Mouse (Mus musculus): ENCODE data around the gene Atf3. TPM values are rescaled to one million over a fixed set of nuclear protein-coding genes. Genes with fewer than 3 reads are reported as not detected.

Atf3 gene
- polyA plus RNA-seq, 1 experiment from 2014 or later: 14.3 TPM

DNA sequence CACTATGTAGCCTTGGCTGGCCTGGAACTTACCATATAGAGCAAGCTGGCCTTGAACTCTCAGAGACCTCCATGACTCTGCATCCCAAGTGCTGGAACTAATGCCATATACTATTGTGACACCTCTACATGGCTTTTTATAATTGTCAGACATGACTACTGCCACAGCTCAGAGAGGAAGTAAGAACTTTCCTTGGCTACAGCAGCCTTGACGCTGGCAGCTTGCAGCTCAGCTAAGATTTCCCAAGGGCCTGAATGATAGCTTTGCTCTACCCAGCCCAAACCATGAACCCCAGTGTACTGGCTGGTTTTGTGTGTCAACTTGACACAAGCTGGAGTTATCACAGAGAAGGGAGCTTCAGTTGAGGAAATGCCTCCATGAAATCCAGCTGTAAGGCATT is 35.8 kb upstream of the Atf3 start:
- Histone ChIP-seq H3K9ac (no peak overlapping the region), H3K27me3 (no peaks in the 10 kb centered on the region), H3K9me3 (replicated peaks) (no peaks in the 10 kb centered on the region), H3K4me1 (replicated peaks) (peaks cover 18% of the 10 kb centered on the region), H3K27ac (no peak overlapping the region), H3K4me2 (no peak overlapping the region), H3K36me3 (no peaks in the 10 kb centered on the region), H3K4me3 (no peak overlapping the region)
- 65% methylated on average over 1 of the region's 1 CpGs for WGBS
- no peak for ATAC-seq (replicated peaks; ENCODE audit: insufficient number of reproducible peaks, insufficient read depth, low FRiP score, low read depth)

GRCm38 (mm10) chr1:191249975-191250374 is 32.1 kb upstream of the Atf3 start:
- H3K27ac ChIP-seq: no peak overlapping the region
- no peaks in the 10 kb centered on the region for H3K36me3 ChIP-seq
- no peak overlapping the region for H3K4me3 ChIP-seq
- no peak overlapping the region for H3K4me2 ChIP-seq
- H3K4me1 ChIP-seq (replicated peaks): no peaks in the 10 kb centered on the region
- WGBS: 78% methylated on average over 3 of the region's 3 CpGs
- no peak for ATAC-seq (replicated peaks; ENCODE audit: insufficient number of reproducible peaks, insufficient read depth, low FRiP score, low read depth)
- no peak overlapping the region for H3K9ac ChIP-seq
- H3K9me3 ChIP-seq (replicated peaks): no peaks in the 10 kb centered on the region
- no peaks in the 10 kb centered on the region for H3K27me3 ChIP-seq

- Histone ChIP-seq H3K4me3 (no peak overlapping the region), H3K4me2 (no peak overlapping the region), H3K4me1 (replicated peaks) (no peaks in the 10 kb centered on the region), H3K36me3 (no peaks in the 10 kb centered on the region), H3K9ac (no peak overlapping the region), H3K27me3 (no peaks in the 10 kb centered on the region), H3K9me3 (replicated peaks) (no peaks in the 10 kb centered on the region), H3K27ac (no peak overlapping the region)
- 72% methylated on average over 1 of the region's 1 CpGs for WGBS
- ATAC-seq (replicated peaks; ENCODE audit: insufficient number of reproducible peaks, insufficient read depth, low FRiP score, low read depth): no peak
These were observed 30.6 kb upstream of the Atf3 start for GRCm38 (mm10) chr1:191248423-191248822.

GRCm38 (mm10) chr1:191247561-191247960 is 29.7 kb upstream of the Atf3 start:
- H3K36me3 ChIP-seq: no peaks in the 10 kb centered on the region
- no peak overlapping the region for H3K9ac ChIP-seq
- H3K27me3 ChIP-seq: no peaks in the 10 kb centered on the region
- no peak overlapping the region for H3K4me2 ChIP-seq
- no peak for ATAC-seq (replicated peaks; ENCODE audit: insufficient number of reproducible peaks, insufficient read depth, low FRiP score, low read depth)
- no peaks in the 10 kb centered on the region for H3K4me1 ChIP-seq (replicated peaks)
- H3K27ac ChIP-seq: no peak overlapping the region
- 95% methylated on average over 1 of the region's 1 CpGs for WGBS
- H3K9me3 ChIP-seq (replicated peaks): no peaks in the 10 kb centered on the region
- H3K4me3 ChIP-seq: no peak overlapping the region

- H3K27ac ChIP-seq: no peak overlapping the region
- no peaks in the 10 kb centered on the region for H3K36me3 ChIP-seq
- H3K4me1 ChIP-seq (replicated peaks): no peaks in the 10 kb centered on the region
- H3K4me2 ChIP-seq: no peak overlapping the region
- no peak overlapping the region for H3K9ac ChIP-seq
- 89% methylated on average over 4 of the region's 4 CpGs for WGBS
- H3K9me3 ChIP-seq (replicated peaks): no peaks in the 10 kb centered on the region
- H3K4me3 ChIP-seq: no peak overlapping the region
- no peak for ATAC-seq (replicated peaks; ENCODE audit: insufficient number of reproducible peaks, insufficient read depth, low FRiP score, low read depth)
- H3K27me3 ChIP-seq: no peaks in the 10 kb centered on the region
These were observed 26.0 kb upstream of the Atf3 start for GRCm38 (mm10) chr1:191243855-191244254.

GRCm38 (mm10) chr1:191242065-191242698 is 24.3 kb upstream of the Atf3 start:
- H3K9me3 ChIP-seq (replicated peaks): no peaks in the 10 kb centered on the region
- 70% methylated on average over 12 of the region's 12 CpGs for WGBS
- ATAC-seq (replicated peaks; ENCODE audit: insufficient number of reproducible peaks, insufficient read depth, low FRiP score, low read depth): no peak; the same call in 1 of the 2 replicates

DNA sequence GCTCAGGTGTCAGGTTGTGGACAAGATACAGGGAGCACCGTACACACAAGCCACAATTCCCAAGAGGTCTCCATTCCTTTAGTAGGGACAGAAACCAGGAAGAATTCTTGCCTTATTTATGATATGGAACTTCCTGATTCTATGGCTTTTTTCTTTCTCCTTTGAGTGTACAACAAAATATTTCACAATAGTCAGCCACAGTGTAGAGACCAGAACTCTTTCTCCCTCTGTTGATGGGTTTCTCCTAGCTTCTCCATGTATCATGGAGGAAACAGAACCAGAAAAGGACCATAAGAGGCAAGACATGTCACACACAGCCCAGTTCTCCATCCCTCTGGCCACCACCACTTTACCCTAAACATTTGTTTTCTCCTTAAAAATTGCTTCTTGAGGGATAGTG is 23.7 kb upstream of the Atf3 start:
- no peaks in the 10 kb centered on the region for H3K27me3 ChIP-seq
- ATAC-seq (replicated peaks; ENCODE audit: insufficient number of reproducible peaks, insufficient read depth, low FRiP score, low read depth): no peak
- H3K4me2 ChIP-seq: no peak overlapping the region
- no peaks in the 10 kb centered on the region for H3K36me3 ChIP-seq
- no peaks in the 10 kb centered on the region for H3K9me3 ChIP-seq (replicated peaks)
- H3K9ac ChIP-seq: no peak overlapping the region
- no peak overlapping the region for H3K4me3 ChIP-seq
- H3K4me1 ChIP-seq (replicated peaks): no peaks in the 10 kb centered on the region
- H3K27ac ChIP-seq: no peak overlapping the region
- 75% methylated on average over 1 of the region's 1 CpGs for WGBS

More at GRCm38 (mm10) chr1:191242065-191242698, 24.3 kb upstream of the Atf3 start:
- H3K4me2 ChIP-seq: no peak overlapping the region
- H3K9ac ChIP-seq: no peak overlapping the region
- H3K4me1 ChIP-seq (replicated peaks): no peaks in the 10 kb centered on the region
- H3K27ac ChIP-seq: no peak overlapping the region
- no peak overlapping the region for H3K4me3 ChIP-seq
- no peaks in the 10 kb centered on the region for H3K27me3 ChIP-seq
- H3K36me3 ChIP-seq: no peaks in the 10 kb centered on the region

DNA sequence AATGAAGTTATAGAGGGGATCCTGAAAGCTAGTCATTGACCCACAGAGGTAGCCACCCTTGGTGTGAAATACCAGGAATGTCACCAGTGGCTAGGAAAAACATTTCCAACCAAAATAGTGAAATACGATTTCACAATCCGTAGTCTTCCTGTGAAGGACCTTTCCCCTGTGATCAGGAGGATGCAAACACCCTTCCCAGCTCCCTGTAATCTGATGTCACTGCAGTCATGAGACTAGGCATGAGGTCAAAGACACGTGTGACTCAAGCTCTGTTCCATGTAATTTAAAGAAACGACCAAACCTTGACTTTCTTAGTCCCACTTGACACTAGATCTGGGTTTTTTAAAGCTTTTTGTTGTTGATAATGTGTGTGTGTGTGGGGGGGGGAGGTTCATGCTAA is 21.8 kb upstream of the Atf3 start:
- 85% methylated on average over 4 of the region's 4 CpGs for WGBS
- Histone ChIP-seq H3K4me1 (replicated peaks) (peaks cover 9% of the 10 kb centered on the region), H3K9ac (no peak overlapping the region), H3K9me3 (replicated peaks) (no peaks in the 10 kb centered on the region), H3K4me3 (no peak overlapping the region), H3K36me3 (no peaks in the 10 kb centered on the region), H3K27me3 (no peaks in the 10 kb centered on the region), H3K4me2 (no peak overlapping the region), H3K27ac (no peak overlapping the region)
- ATAC-seq (replicated peaks; ENCODE audit: insufficient number of reproducible peaks, insufficient read depth, low FRiP score, low read depth): no peak

GRCm38 (mm10) chr1:191235788-191236542 is 18.1 kb upstream of the Atf3 start:
- Histone ChIP-seq H3K4me2 (no peak overlapping the region), H3K9ac (no peak overlapping the region), H3K27me3 (no peaks in the 10 kb centered on the region), H3K4me3 (no peak overlapping the region), H3K27ac (0 out of 2 replicates have a peak overlapping the region, but pooled peaks have one; percentile 1), H3K4me1 (replicated peaks) (peaks cover 9% of the 10 kb centered on the region), H3K9me3 (replicated peaks) (no peaks in the 10 kb centered on the region), H3K36me3 (no peaks in the 10 kb centered on the region)
- whole genome bisulfite sequencing: 71% methylated on average over 6 of the region's 6 CpGs
- ATAC-seq (replicated peaks; ENCODE audit: insufficient number of reproducible peaks, insufficient read depth, low FRiP score, low read depth): no peak

DNA sequence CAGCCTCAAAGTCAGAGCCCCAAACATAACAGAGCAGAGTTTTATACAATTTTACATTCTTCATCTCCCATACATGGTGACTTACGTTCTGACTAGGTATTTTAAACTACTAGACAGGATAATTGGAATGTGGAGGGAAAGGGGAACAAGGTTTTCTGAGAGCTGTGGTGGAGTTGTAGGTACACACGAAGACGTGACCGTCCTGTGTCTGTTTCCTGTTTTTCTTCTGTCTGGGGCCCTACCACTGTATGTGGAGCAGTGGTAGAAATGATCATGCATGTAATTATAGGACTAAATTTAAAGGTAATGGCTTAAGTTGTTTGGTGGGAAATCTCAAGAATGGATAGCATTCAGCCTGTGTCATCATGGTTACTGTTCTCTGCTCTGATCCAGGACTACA is 17.0 kb upstream of the Atf3 start:
- no peaks in the 10 kb centered on the region for H3K36me3 ChIP-seq
- WGBS: 80% methylated on average over 4 of the region's 4 CpGs
- no peak overlapping the region for H3K4me3 ChIP-seq

GRCm38 (mm10) chr1:191230355-191230931 is 12.6 kb upstream of the Atf3 start:
- 0 out of 2 replicates have a peak overlapping the region, but pooled peaks have one; percentile 22 for H3K27ac ChIP-seq
- ATAC-seq (replicated peaks; ENCODE audit: insufficient number of reproducible peaks, insufficient read depth, low FRiP score, low read depth): no peak
- WGBS: 47% methylated on average over 6 of the region's 6 CpGs

More for the DNA sequence above, 17.0 kb upstream of the Atf3 start:
- no peaks in the 10 kb centered on the region for H3K9me3 ChIP-seq (replicated peaks)
- no peak overlapping the region for H3K4me2 ChIP-seq
- H3K4me1 ChIP-seq (replicated peaks): peaks cover 11% of the 10 kb centered on the region
- no peaks in the 10 kb centered on the region for H3K27me3 ChIP-seq
- no peak overlapping the region for H3K27ac ChIP-seq
- ATAC-seq (replicated peaks; ENCODE audit: insufficient number of reproducible peaks, insufficient read depth, low FRiP score, low read depth): no peak
- no peak overlapping the region for H3K9ac ChIP-seq

More at GRCm38 (mm10) chr1:191230355-191230931, 12.6 kb upstream of the Atf3 start:
- Histone ChIP-seq H3K4me2 (no peak overlapping the region), H3K36me3 (no peaks in the 10 kb centered on the region), H3K4me3 (no peak overlapping the region), H3K27me3 (no peaks in the 10 kb centered on the region), H3K9ac (no peak overlapping the region), H3K4me1 (replicated peaks) (peaks cover 5% of the 10 kb centered on the region; the same call in 1 of the 2 replicates), H3K9me3 (replicated peaks) (no peaks in the 10 kb centered on the region)
